Mouse (Mus musculus): ENCODE results near the gene Zfp735. TPM values are rescaled to one million over a fixed set of nuclear protein-coding genes. Genes with fewer than 3 reads are reported as not detected.

The Zfp735 gene
- not detected for total RNA-seq (2021)
- long read RNA-seq, experiment 1 = 0 reads
- long read RNA-seq, experiment 2 = 0 reads

DNA sequence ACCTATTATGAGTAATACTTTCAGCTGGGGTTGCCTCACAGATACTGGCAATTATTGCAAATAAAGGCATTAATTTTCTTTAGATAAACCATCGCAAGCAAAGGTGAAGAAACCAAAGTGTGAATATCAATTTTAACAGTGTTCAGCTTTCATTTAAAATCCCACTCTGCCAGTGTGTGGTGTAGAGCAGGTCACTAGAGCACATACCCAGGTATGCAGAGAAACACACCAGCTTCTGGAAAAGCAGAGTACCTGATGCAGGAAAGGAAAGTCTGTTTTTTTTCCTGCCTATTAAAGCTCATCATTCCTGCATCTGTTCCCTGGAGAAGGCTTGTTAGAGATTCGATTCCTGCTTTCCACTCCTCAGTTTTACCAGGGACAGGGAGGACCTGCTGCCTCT, at the start of gene Zfp735:
Gene Zfp735, plus strand, starts transcription at position 301 of the 400 bp plus-strand sequence.
- no peak for DNase-seq (ENCODE audit: low spot score in 2 of 2)

DNA sequence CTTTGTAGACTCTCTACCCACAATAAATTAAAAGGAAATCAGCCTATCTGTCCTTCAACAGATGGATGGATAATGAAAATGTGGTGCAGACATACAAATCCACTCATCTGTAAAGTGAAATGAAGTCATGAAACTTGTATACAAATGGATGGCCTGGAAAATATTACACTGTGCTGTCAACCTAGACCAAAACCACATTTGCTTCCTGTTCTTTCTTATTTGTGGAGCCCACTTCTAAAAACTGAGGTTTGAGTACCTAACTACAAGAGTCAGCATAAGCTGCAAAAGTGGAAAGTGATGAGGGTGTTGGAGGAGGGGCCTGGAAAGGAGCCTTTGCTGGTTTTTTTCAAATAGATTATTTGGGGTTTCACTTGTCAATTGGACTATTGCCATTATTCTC, 70.5 kb downstream of the Zfp735 start:
- DNase-seq (ENCODE audit: low spot score in 2 of 2) = no peak

Other genes starting within 250 kb of the Zfp735 start
- gene Olfr380, start 231.3 kb upstream of the Zfp735 start, total RNA-seq (2021) = not detected
- not detected for gene Olfr381, start 197.2 kb upstream of the Zfp735 start, total RNA-seq (2021)
- not detected for gene Olfr382, start 171.6 kb upstream of the Zfp735 start, total RNA-seq (2021)
- not detected for gene Olfr385, start 95.8 kb upstream of the Zfp735 start, total RNA-seq (2021)
- not detected for gene Olfr384, start 90.2 kb upstream of the Zfp735 start, total RNA-seq (2021)
- not detected for gene Olfr389, start 91.9 kb downstream of the Zfp735 start, total RNA-seq (2021)
- gene Olfr390, start 94.2 kb downstream of the Zfp735 start, total RNA-seq (2021) = not detected
- not detected for gene Olfr391-ps, start 114.3 kb downstream of the Zfp735 start, total RNA-seq (2021)
- not detected for gene Olfr392, start 128.3 kb downstream of the Zfp735 start, total RNA-seq (2021)
- gene Olfr393, start 162.7 kb downstream of the Zfp735 start, total RNA-seq (2021) = not detected
- not detected for gene Olfr394, start 202.0 kb downstream of the Zfp735 start, total RNA-seq (2021)
- not detected for gene Olfr395, start 220.5 kb downstream of the Zfp735 start, total RNA-seq (2021)
- not detected for gene Olfr23, start 247.9 kb downstream of the Zfp735 start, total RNA-seq (2021)